Mouse (Mus musculus) spleen, postnatal 10 days (tissue): ENCODE measurements around the gene Entr1.

Experiments
- DNase-seq, 2 experiments: peaks; one replicate each; pipeline ENCODE4 v3.0.0; 2021 to 2022; ENCODE audit warnings: low spot score in 2 of 2

Entr1 gene

DNA sequence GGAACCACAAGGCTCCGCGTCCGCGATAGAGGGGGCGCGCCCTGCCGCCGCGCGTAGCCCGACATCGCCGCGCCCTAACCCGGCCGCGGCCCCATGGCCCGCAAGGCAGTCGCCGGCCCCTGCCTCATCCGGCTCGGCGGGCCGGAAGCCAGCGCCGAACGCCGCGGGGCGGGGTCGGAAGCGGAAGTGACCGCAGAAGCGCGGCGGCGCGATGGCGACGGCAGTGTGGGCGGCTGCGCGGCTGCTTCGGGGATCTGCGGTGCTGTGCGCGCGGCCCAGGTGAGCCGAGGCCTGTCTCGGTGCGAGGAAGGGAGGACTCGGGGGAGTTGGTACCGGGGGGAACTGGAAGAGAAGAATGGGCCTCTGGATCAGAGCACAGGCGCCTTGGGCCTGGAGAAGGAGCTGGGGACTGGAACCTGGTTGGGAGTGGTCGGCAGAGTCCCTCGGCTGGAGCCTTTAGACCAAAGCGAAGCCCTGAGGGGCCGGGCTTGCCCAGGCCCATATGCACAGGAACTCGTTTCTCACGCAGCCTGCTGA, at the start of gene Entr1, which contains the start of gene Pmpca:
TSS of gene Entr1 (minus strand) at position 163 of the 537 bp plus-strand sequence.
TSS of gene Pmpca (plus strand) at position 186 of the 537 bp plus-strand sequence.
- peak; percentile 77 to 89 for DNase-seq

DNA sequence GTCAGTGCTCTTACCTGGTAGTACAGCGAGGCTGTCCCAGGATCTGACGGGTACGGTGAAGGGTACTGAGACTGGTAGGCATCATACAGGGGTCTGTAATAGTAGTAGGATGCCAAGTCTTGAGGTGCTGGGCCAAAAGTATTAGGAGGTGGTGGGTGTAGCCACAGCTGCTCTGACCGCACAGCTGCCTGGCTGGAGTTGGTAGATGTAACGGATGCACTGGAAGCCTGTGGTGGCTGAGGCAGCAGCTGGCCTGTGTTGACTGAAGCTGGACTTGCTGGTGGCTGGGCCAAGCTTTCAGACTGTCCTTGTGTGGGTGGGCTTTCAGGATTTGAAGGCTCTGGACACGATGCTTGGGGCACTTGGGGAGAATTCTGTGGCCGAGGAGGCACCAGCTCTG, 49.3 kb upstream of the Entr1 start:
- DNase-seq = no peak

DNA sequence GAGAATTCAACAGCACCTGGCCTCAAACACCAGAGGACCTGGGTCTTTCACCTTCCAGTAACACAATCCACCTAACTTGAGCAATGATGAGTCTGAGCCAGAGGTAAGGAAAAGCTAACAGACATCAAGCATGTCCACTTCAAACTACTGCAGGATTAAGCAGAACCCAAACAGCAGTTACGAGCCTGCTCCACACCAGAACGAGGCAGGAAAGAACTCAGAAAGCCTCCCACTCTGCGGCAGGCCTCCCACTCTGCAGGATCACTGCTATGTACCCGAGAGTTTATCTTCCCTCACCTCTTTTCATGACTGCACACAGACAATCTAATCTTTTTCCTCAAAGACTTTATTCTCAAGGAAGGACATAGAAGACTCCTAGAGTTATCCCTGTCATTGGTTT, 48.1 kb upstream of the Entr1 start:
- no peak for DNase-seq

DNA sequence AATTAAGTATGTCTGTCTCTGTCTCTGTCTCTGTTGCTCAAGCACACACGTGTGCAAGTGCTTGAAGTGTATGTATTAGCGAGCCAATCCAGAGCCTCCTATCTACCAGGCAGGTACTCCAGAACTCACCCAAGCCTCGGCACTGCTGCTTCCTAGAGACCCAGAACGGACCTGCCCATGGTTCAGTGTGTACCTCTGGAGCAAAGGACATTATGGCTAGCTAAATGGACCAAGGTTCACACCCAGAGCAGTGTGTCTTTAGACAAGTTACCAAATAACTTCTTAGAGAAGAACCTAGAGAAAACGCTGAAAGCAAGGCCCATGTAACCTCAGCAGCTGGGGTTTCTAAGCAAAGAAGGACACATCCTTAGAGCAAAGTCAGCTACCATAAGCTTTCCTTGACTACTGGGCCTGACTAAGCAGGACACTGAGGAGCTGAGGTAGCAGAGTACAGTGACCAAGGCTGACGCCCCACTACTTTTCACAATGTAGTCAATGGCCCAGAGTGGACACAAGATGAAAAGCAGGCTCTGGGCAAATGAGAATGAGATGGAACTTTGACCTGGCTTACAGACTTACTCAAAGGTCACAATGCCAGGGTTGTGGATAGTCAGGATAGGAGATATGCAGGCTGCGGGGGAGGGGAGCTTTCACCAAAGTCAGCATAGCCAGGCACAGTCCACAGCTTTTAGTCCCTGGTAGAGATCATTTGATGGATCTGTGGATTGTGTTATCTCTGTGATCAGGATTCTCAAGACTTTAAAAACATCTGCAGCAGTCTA, 45.9 kb upstream of the Entr1 start:
- no peak for DNase-seq

DNA sequence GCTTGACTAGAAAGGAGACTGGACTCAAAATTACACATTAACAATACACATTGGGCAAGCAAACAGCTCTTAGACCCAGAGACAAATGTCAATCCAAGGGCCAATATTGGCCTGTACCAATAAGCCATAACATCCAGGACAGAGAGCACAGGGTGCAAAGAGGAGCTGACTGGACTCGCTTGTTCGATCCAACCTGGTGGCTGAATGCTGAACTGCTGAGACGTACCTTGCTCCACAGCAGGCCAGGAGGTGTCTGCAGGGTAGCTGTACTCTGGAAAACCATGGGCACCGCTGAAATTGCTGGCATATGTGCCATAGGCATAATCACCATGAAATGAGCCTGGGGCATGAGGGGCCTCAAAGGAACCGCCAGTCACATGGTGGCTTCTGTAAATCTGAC, 40.7 kb upstream of the Entr1 start:
- no peak for DNase-seq

DNA sequence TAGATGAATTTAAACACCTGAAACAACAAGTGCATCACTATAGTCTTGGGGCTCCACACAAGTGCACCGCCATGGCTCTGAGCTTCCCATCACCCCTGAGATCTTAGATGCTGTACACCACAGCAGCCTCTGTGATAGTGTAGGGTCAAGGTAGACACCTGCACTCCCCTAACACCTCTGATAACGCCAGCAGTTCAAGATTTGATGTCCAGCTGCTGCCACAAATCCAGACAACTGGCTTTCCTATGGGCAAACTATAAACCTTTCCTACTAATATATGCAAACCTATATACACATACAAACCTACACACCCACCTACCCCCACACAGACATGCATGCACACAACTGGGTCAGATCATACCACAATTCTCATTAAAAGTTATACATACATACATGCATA, 35.4 kb upstream of the Entr1 start:
- DNase-seq = no peak

DNA sequence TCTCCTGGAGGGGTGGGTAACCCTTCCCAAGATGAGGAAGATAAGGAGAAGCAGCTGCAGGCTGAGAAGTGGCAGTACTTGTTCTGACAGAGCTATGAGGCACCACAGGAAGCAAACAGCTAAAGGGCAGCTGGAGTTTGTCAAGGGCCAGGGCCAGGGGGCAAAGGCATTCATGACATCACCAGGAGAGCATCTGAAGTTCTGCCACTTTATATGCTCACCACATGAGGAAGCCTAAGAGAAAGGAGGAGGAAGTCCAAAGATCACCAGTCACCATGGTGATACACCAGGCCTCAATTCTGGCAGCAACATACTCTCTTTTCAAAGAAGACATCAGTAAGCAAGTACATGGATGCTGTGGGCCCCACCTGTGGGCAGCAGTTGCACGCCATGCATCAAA, 34.0 kb upstream of the Entr1 start:
- DNase-seq = no peak

DNA sequence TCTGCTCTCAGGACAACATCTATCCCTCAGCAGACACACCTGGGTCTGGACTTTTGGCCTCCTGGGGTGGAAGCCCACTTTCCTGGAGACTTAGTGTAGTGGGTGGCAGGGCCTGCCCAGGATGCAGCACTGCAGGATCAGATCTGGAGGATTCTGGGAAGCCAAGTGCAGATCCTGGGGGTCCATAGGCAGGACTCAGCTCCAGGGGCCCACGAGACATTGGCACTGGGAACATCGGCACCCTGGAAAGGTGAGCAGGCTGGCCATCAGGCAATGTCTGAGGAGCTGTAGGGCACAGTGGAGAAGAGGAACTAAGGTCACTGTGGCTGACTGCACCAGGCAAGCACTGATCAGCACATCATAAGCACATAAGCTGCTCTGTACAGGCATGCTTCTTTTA, 32.9 kb upstream of the Entr1 start:
- no peak for DNase-seq

DNA sequence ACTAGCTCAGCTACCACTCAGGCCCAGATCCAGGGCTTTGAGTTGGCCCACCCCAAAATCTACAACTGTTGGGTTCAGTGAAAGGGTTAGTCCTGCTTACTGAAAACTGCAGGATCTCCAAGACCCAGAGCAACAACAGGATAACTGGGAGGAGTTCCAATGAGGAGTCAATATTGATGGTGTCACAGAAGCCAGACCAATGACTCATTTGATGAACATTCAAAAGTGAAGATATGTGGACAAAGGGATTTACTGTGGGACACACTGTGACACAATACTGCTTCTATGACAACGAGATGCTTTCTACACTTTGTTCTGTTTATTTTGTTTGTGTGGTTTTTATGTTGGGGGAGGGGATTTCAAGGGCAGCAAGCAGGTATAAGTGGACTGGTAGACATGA, 29.0 kb upstream of the Entr1 start:
- DNase-seq = no peak

DNA sequence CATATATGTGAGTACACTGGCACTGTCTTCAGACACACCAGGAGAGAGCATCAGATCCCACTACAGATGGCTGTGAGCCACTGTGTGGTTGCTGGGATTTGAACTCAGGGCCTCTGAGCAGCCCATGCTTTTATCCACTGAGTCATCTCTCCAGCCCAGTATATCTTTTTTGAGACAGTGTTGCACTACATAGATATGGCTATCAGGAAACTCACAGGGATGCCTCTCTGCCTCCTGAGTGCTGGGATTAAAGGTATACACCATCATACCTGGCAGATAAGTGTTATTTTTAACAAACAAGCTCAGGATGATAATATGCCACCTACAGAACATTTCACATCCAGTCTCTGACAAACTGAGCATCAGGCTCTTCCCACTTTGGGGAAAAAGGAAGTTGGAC, 27.9 kb upstream of the Entr1 start:
- DNase-seq = no peak

DNA sequence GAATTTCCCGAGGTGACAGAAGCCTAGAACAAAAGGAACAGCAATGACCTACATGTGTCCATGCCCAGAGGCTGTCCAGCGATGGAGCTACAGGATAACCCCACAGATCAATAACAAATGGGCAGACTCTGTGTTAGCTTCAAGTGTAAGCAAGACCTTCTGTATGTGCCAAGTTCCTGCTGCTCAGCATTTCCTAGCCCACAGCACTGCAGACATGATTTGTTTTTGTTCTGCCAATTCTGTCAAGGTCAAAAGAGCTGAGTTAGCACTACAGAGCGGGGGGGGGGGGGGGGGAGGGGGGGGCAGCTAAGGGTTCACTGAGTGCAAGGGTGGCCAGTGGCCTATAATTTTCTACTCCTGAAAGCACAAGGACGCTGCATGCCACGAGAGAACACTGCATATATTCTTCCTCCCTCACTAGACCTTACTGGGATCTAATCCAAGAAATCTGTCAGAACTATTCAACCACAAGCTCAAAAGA, 21.9 kb upstream of the Entr1 start:
- no peak for DNase-seq

DNA sequence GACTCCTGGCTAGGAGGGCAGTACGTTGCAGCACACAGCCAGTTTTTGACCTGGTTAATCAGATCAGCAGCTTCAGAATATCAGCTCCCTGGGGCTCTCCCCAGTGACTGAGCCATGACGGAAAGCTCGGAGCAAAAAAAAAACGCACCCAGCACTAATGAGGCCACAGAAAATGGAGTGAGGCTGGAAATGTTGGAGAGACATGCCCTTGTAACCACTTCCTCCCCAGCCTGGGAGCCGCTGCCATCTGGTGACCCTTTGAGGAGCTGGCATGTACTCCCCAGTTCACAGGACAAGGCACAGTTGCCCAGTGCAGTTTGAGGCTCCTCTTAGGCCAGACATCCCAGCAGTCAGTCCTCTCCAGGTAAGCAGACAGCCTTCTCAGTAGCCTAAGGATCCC, 21.0 kb upstream of the Entr1 start:
- no peak for DNase-seq

DNA sequence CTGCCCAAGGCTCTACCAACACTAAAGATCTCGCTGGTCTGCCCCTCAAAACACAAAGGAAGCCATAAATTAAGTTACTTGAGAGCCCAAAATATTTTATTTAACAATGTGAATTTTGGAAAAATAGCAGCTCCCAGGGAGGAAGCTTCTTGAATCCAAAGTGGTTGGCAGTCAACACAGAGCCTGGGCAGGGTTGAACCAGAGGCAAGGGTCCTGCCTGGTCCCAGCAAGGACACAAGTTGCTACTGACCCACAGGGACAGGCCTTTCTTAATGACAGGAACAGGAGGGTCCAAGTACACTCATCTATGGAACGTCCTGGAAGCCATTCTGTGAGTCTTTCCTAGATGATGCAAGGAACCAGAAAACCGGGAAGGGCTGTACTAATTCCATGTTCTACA, 20.2 kb upstream of the Entr1 start:
- no peak for DNase-seq

DNA sequence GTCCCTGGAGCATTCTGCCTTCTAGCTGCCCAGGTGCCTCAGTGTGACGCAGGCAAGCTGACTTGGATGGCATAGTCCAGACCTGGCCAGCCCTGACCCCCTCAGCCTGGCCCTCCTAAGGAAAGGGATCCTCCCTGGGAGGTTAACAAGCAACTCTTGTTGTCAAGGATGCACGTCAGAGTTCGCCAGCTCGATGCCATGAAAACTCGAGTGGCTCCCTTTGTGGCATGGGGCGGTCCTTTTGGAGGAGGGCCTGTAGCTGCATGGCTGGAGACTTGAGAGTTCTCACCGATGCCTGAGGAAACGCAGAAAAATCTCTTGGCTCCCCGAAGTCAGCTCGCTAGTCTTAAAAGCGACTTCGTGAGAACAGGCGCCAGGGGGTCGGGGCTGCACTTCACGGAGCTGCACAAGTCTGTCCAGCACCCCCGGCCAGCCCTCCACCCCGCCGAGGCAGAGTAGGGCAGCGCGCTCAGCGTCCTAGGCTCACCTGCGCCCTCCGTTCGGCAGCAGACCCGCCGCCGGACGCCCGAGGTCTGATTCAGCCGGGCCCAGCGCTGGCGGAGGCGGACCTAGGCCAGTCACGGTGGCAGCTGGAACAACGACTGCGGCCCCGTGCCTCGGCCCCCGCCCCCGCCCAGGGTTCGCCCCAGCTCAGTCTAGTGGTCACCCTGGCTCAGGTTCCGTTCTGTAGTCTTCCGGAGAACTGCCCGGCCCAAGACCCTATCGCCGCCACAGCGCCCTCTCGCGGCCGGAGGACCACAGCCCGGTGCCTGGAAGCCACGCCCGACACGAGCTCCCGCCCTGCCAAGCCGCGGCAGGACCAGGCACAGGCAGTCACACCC, 19.6 kb upstream of the Entr1 start, which contains the start of gene Inpp5e:
TSS of gene Inpp5e (minus strand) at position 689 of the 842 bp plus-strand sequence.
- peak; percentile 99 to 100 for DNase-seq

DNA sequence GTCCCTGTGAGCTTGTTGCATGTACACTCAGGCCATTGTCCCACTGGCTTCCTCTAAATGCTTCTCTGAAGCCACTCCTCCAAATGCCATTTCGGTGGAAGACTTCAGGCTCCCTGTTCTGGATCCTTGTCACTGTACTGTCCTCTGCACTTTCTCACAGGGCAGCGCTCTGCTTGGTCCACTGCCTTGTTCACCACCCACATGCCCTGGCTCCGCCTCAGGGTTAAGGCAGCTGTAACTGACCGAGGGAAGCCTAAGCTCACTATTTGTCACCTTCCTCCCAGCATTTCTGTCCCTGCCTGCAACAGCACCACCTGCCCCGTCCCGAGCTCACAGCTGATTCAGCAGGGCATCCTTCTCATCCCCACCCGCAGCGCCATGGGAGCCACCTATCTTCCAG, 14.2 kb upstream of the Entr1 start:
- DNase-seq = no peak

DNA sequence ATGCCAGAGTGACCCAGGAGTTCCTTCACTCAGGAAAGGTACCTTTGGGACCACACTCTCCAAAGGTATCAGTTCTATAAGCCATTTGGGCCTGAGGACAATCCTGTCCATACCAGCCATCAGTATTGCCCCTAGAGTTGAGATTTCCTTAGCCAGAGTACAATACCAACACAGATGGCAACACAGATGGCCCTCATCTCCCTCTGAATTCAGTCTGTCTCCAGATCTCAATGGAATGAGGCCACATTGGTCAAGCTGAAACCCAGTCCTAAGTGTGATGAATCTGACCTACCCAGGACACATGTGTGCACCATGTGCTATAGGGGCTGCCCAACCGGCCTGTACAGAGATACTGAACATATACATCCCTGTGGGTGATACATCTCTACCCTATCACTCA, 13.1 kb upstream of the Entr1 start:
- no peak for DNase-seq

DNA sequence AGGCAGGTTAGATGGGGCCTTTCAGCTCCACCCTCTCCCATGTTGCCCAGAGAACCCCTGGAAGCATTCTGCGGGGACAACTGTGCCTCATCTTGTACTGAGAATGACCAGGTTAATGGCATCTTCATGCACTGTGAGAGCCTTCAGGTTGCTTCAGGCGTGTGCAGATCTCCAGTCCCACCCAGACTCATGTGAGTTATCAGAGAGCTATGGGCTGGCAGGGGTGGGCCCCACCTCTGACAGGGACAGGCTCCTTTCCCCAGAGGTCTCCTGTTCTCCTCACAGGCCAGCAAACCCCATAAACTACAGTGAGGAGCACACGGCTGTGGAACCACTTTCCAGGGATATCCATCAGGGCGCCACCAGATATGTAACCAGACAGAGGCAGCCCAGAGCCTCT, 11.9 kb upstream of the Entr1 start:
- no peak for DNase-seq

DNA sequence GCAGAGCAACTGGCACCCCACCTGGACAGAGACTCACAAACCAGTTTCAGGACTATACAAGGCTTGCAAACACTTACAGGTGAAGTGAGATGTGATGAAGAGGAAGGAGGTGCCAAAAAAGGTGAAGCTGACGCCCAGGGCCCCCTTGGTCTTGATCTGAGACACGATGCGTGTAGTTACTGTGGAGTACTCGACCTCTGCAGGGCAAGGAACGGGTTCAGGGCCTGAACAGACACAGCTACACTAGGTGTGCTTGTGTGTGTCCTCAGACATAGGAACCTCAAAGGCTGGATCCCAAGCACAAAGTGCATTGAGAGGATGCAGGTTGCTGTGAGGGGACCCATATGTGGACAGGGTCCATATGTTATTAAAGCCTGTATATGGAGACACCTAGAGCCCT, 11.2 kb upstream of the Entr1 start:
- no peak for DNase-seq

DNA sequence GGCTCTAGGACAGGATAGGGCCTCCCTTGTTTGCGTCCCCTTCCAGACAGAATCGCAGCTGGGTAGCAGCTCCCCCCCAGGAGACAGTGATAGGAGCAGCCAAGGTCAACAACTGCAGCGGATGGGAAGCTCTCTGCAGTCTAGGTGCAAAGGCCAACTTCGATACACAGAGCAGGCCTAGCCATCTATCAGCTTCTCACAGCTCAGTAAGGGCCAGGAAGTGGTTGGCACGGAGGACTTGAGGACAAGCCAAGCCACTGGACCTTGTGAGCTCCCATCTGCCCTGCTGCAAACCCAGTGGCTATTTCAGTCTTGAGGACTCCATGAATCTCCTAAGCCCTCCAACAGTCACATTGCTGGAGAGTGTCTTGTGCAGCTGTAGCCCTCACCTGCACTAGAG, 10.5 kb upstream of the Entr1 start:
- no peak for DNase-seq

DNA sequence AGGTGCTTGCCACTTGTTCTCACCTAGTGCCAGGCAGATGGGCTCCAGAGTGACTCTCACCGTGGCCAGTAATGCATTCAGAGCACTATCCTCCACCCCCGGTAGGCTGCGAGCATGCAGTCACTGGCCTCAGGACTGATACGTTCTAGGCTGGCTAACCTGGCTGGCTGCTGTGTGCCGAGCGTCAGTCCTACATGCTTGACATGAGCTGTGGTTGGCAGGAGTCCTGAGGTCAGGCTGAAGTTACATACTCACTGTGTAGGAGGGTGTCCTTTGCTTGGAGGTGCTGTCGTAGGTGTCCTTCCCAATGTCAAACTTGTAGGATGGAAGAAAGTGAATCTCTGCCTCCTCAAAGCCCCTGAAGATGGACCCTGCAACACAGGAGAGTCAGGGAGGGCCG, 9.9 kb upstream of the Entr1 start:
- no peak for DNase-seq

DNA sequence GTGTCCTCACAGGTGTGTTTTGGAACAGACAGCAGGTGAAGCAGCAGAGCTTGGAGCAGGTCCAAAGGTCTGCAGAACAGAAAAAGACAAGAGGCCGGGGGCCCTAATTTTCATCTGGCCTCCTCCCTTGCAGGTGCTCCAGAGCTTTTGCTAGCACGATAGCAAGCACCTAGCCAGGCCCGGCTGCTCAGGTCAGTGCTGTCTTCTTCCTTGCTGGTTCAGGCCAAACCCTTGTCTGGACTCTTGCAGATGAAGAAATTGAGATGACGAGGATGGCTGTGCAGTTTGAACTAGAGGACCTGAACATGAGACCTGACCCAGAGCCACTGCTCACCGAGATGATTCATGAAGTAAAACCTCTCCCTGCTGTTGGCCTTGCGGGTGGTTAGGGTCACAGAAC, 2.5 kb upstream of the Entr1 start:
- no peak for DNase-seq

DNA sequence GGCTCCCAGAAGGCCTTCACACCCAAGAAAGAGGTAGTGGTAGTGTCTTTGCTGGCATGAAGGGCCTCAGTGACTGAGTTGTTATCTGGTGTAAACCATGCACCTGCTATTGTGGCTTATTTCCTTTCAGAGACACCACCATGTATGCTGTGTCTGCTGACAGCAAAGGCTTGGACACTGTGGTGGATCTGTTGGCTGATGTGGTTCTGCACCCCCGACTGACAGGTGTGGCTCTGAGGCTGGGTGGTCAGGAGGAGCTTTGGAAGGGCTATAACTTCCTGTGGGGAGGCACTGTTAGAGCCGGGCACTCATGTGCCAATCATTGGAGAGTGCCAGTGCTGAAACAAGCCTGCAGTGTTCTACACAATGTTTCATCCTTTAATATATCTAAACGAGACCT, 1.8 kb upstream of the Entr1 start:
- DNase-seq = no peak
